Mouse (Mus musculus) embryonic facial prominence, embryonic 12.5 days (tissue): ENCODE data around the gene Ttc39b. TPM values are rescaled to one million over a fixed set of nuclear protein-coding genes. Genes with fewer than 3 reads are reported as not detected.
A peak's percentile ranks its signal among the peaks of the same experiment; 100 is the strongest.

Experiments
- ATAC-seq: fragments of 200-750 bp; cut with Nextera tagmentation; 2 replicates; pipeline ENCODE4 v1.8.0; 2017; ENCODE audit not compliant: insufficient number of reproducible peaks, insufficient read depth, low FRiP score, low TSS enrichment
- H3K27ac ChIP-seq: fragments of 300-500 bp; sonication (generic); 2 replicates; pipeline ENCODE4 v1.5.1; 2016; ENCODE audit warnings: mild to moderate bottlenecking
- H3K27me3 ChIP-seq: fragments of 300-500 bp; sonication (generic); 2 replicates; pipeline ENCODE4 v1.6.1; 2016; ENCODE audit warnings: mild to moderate bottlenecking, moderate library complexity
- H3K36me3 ChIP-seq: fragments of 300-500 bp; sonication (generic); 2 replicates; pipeline ENCODE4 v1.6.1; 2016; ENCODE audit warnings: mild to moderate bottlenecking
- H3K4me1 ChIP-seq: fragments of 300-500 bp; sonication (generic); 2 replicates; pipeline ENCODE4 v1.6.1; 2016
- H3K4me2 ChIP-seq: fragments of 300-500 bp; sonication (generic); replicated peaks from 2 replicates; pipeline ENCODE4 v1.6.1; 2016; ENCODE audit warnings: mild to moderate bottlenecking, moderate library complexity
- H3K4me3 ChIP-seq: fragments of 300-500 bp; sonication (generic); 2 replicates; pipeline ENCODE4 v1.5.1; 2016; ENCODE audit warnings: mild to moderate bottlenecking
- H3K9ac ChIP-seq: fragments of 300-500 bp; sonication (generic); 2 replicates; pipeline ENCODE4 v1.6.1; 2016; ENCODE audit warnings: mild to moderate bottlenecking, moderate library complexity
- H3K9me3 ChIP-seq: fragments of 300-500 bp; sonication (generic); 2 replicates; pipeline ENCODE4 v1.6.1; 2016; ENCODE audit warnings: mild to moderate bottlenecking, moderate library complexity
- WGBS: fragments of 180-500 bp; shearing (Covaris S2); methylation state at CpG from one replicate; pipeline ENCODE4 v1.1.7; 2016; 5-methylcytosine and 5-hydroxymethylcytosine counted together
- polyA plus RNA-seq: library from polyadenylated mRNA; unstranded; fragments of >200 nt; fragmentation: Nextera tagmentation; extraction: Ambion mirVana; gene quantifications from 2 replicates; pipeline ENCODE4 v1.2.1, GENCODE M21; 2016

The Ttc39b gene
- polyA plus RNA-seq, 1 experiment from 2014 or later: 5.3 TPM

- no peak overlapping the region for H3K9ac ChIP-seq
- H3K4me3 ChIP-seq: no peak overlapping the region
- no peaks in the 10 kb centered on the region for H3K36me3 ChIP-seq
- no peaks in the 10 kb centered on the region for H3K9me3 ChIP-seq
- WGBS: 40% methylated on average over 5 of the region's 5 CpGs
- no peak for ATAC-seq
- H3K27me3 ChIP-seq: no peaks in the 10 kb centered on the region
- peaks cover 10% of the 10 kb centered on the region for H3K4me1 ChIP-seq
- no peak overlapping the region for H3K27ac ChIP-seq
- no peak overlapping the region for H3K4me2 ChIP-seq
Observed at GRCm38 (mm10) chr4:83224242-83224641, 99.8 kb downstream of the Ttc39b start.

GRCm38 (mm10) chr4:83223197-83223596 lies 100.9 kb downstream of the Ttc39b start:
- no peaks in the 10 kb centered on the region for H3K36me3 ChIP-seq
- H3K4me3 ChIP-seq: no peak overlapping the region
- H3K9me3 ChIP-seq: no peaks in the 10 kb centered on the region
- H3K27me3 ChIP-seq: no peaks in the 10 kb centered on the region
- H3K9ac ChIP-seq: no peak overlapping the region
- peaks cover 10% of the 10 kb centered on the region for H3K4me1 ChIP-seq
- H3K4me2 ChIP-seq: no peak overlapping the region
- ATAC-seq: no peak
- whole genome bisulfite sequencing: 84% methylated on average over 5 of the region's 5 CpGs
- H3K27ac ChIP-seq: no peak overlapping the region

GRCm38 (mm10) chr4:83220761-83221557 lies 103.1 kb downstream of the Ttc39b start:
- no peak for ATAC-seq
- Histone ChIP-seq H3K4me3 (no peak overlapping the region), H3K27me3 (no peaks in the 10 kb centered on the region), H3K9ac (no peak overlapping the region), H3K36me3 (no peaks in the 10 kb centered on the region), H3K4me2 (no peak overlapping the region), H3K27ac (no peak overlapping the region), H3K9me3 (no peaks in the 10 kb centered on the region), H3K4me1 (0 out of 2 replicates have a peak, but pooled peaks cover 6% of the 10 kb centered on the region)
- 86% methylated on average over 13 of the region's 13 CpGs for WGBS

- no peak overlapping the region for H3K27ac ChIP-seq
- no peak overlapping the region for H3K9ac ChIP-seq
- no peak overlapping the region for H3K4me3 ChIP-seq
- peaks cover 13% of the 10 kb centered on the region for H3K4me1 ChIP-seq
- no peaks in the 10 kb centered on the region for H3K27me3 ChIP-seq
- no peaks in the 10 kb centered on the region for H3K9me3 ChIP-seq
- no peaks in the 10 kb centered on the region for H3K36me3 ChIP-seq
- no peak for ATAC-seq
- no peak overlapping the region for H3K4me2 ChIP-seq
- 80% methylated on average over 5 of the region's 5 CpGs for WGBS
Observed at GRCm38 (mm10) chr4:83219253-83219652, 104.8 kb downstream of the Ttc39b start.

- H3K4me1 ChIP-seq: peaks cover 13% of the 10 kb centered on the region
- ATAC-seq: no peak
- no peaks in the 10 kb centered on the region for H3K36me3 ChIP-seq
- H3K9ac ChIP-seq: no peak overlapping the region
- H3K4me3 ChIP-seq: no peak overlapping the region
- no peaks in the 10 kb centered on the region for H3K9me3 ChIP-seq
- H3K4me2 ChIP-seq: no peak overlapping the region
- no peaks in the 10 kb centered on the region for H3K27me3 ChIP-seq
- WGBS: 85% methylated on average over 5 of the region's 5 CpGs
- H3K27ac ChIP-seq: no peak overlapping the region
Observed at GRCm38 (mm10) chr4:83217128-83217527, 106.9 kb downstream of the Ttc39b start.

GRCm38 (mm10) chr4:83216381-83216780 lies 107.7 kb downstream of the Ttc39b start:
- Histone ChIP-seq H3K4me3 (no peak overlapping the region), H3K9ac (no peak overlapping the region), H3K27ac (no peak overlapping the region), H3K36me3 (no peaks in the 10 kb centered on the region), H3K4me2 (no peak overlapping the region), H3K9me3 (no peaks in the 10 kb centered on the region), H3K4me1 (peaks cover 13% of the 10 kb centered on the region), H3K27me3 (no peaks in the 10 kb centered on the region)
- WGBS: 80% methylated on average over 7 of the region's 7 CpGs
- ATAC-seq: no peak

GRCm38 (mm10) chr4:83215776-83216175 lies 108.3 kb downstream of the Ttc39b start:
- no peaks in the 10 kb centered on the region for H3K27me3 ChIP-seq
- peak overlapping the region; percentile 70; the same call in 1 of the 2 replicates for H3K27ac ChIP-seq
- H3K9ac ChIP-seq: no peak overlapping the region
- H3K36me3 ChIP-seq: no peaks in the 10 kb centered on the region
- no peak overlapping the region for H3K4me3 ChIP-seq
- H3K4me2 ChIP-seq: no peak overlapping the region
- WGBS: 67% methylated on average over 1 of the region's 1 CpGs
- no peak for ATAC-seq
- peaks cover 13% of the 10 kb centered on the region for H3K4me1 ChIP-seq
- no peaks in the 10 kb centered on the region for H3K9me3 ChIP-seq

GRCm38 (mm10) chr4:83214822-83215558 lies 109.1 kb downstream of the Ttc39b start:
- Histone ChIP-seq H3K4me1 (peaks cover 13% of the 10 kb centered on the region), H3K4me2 (no peak overlapping the region), H3K36me3 (no peaks in the 10 kb centered on the region), H3K4me3 (no peak overlapping the region), H3K9me3 (no peaks in the 10 kb centered on the region), H3K27ac (peak overlapping the region; percentile 70), H3K27me3 (no peaks in the 10 kb centered on the region), H3K9ac (no peak overlapping the region)
- WGBS: 38% methylated on average over 9 of the region's 9 CpGs
- ATAC-seq: no peak

- H3K27ac ChIP-seq: no peak overlapping the region
- ATAC-seq: no peak
- WGBS: 87% methylated on average over 6 of the region's 6 CpGs
Observed at GRCm38 (mm10) chr4:83213752-83214151, 110.3 kb downstream of the Ttc39b start.

GRCm38 (mm10) chr4:83211709-83212108 lies 112.3 kb downstream of the Ttc39b start:
- Histone ChIP-seq H3K4me3 (no peak overlapping the region), H3K9me3 (no peaks in the 10 kb centered on the region), H3K9ac (no peak overlapping the region), H3K27ac (no peak overlapping the region), H3K27me3 (no peaks in the 10 kb centered on the region), H3K36me3 (no peaks in the 10 kb centered on the region), H3K4me2 (no peak overlapping the region), H3K4me1 (peaks cover 12% of the 10 kb centered on the region)
- 73% methylated on average over 12 of the region's 12 CpGs for WGBS
- no peak for ATAC-seq

More at GRCm38 (mm10) chr4:83213752-83214151, 110.3 kb downstream of the Ttc39b start:
- H3K9ac ChIP-seq: no peak overlapping the region
- H3K9me3 ChIP-seq: no peaks in the 10 kb centered on the region
- no peak overlapping the region for H3K4me2 ChIP-seq
- H3K4me3 ChIP-seq: no peak overlapping the region
- H3K27me3 ChIP-seq: no peaks in the 10 kb centered on the region
- no peaks in the 10 kb centered on the region for H3K36me3 ChIP-seq
- peaks cover 13% of the 10 kb centered on the region for H3K4me1 ChIP-seq

GRCm38 (mm10) chr4:83210437-83210836 lies 113.6 kb downstream of the Ttc39b start:
- Histone ChIP-seq H3K36me3 (no peaks in the 10 kb centered on the region), H3K4me2 (no peak overlapping the region), H3K4me1 (peaks cover 8% of the 10 kb centered on the region), H3K9ac (no peak overlapping the region), H3K4me3 (no peak overlapping the region), H3K9me3 (no peaks in the 10 kb centered on the region), H3K27ac (no peak overlapping the region), H3K27me3 (no peaks in the 10 kb centered on the region)
- WGBS: 72% methylated on average over 6 of the region's 6 CpGs
- ATAC-seq: no peak
